Mouse (Mus musculus): ENCODE data around the gene Extl1.
A peak's percentile ranks its signal among the peaks of the same experiment; 100 is the strongest.

The Extl1 gene

GRCm38 (mm10) chr4:134314081-134314655 lies 69.5 kb downstream of the Extl1 start:
- no peak for DNase-seq (ENCODE audit: low read depth, low spot score)

DNA sequence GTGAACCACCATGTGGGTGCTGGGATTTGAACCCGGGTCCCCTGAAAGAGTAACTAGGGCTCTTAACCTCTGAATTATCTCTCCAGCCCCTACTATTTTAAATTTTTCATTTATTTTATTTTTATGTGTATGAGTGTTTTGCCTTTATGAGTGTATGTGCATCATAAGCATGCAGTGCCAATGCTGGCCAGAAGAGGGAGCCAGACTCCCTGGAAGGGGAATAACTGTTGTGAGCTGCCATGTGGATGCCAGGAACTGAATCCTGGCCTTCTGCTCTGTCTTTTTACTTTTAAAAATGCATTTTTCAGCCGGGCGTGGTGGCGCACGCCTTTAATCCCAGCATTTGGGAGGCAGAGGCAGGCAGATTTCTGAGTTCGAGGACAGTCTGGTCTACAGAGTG lies 70.7 kb downstream of the Extl1 start:
- peak; percentile 38 for DNase-seq (ENCODE audit: low read depth, low spot score)

DNA sequence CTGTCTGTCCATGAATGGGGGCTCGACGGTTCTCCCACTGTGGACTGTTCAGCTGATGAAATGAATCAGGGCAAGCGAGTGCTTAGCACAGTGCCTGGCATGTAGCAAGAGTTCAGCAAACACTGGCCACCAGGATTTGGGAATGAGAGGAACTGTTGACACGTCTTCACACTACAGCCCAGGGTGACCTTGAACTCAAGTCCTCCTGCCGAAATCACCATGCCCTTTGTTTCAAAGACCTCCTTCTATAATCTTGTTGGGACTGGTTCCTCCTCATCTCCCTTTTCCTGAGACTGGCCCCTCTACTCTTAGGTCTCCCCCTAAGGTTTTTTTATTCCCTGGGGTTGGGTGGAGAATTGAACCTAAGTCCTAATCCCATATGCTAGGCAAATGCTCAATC lies 71.3 kb downstream of the Extl1 start:
- DNase-seq (ENCODE audit: low read depth, low spot score) = no peak

DNA sequence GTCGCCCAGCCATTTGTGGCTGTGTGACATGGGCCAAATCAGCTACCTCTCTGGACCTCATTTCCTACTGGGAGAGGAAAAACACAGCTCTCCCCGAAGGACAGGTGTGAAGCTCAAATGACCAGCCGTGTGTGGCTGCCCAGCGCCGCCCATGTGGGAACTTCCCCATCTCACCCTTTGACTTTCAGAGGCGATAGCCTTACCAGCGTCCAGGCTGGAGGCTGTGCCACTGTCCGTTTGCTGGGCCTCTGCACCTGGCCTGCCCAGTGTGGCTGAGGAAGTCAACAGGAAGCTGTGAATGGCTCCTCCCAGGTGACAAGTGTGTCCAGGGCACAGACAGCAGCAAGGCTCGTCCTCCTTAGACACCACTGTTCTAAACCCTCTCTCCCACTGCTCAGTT lies 71.9 kb downstream of the Extl1 start:
- DNase-seq (ENCODE audit: low read depth, low spot score) = peak; percentile 27

DNA sequence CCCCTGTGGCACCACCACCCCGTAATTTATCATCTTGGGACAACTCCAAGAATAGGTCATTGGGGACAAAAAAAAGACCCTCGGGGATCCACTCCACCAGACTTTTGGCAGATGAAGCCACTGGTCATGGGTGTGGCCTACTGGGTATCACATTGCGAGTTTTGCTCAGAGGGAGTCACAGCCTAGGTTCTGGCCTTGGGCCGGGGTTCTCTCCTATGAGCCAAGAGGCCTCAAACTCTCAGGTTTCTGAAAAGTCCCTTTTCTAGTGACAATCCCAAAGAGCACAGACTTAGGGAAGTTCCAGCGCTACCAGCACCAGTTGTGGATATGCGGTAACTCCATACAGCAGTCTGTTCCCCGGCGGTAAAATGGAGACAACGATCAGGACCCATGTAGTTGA lies 73.0 kb downstream of the Extl1 start:
- DNase-seq (ENCODE audit: low read depth, low spot score) = no peak

GRCm38 (mm10) chr4:134310106-134310505 lies 73.5 kb downstream of the Extl1 start:
- DNase-seq (ENCODE audit: low read depth, low spot score) = no peak

GRCm38 (mm10) chr4:134307367-134308072 lies 76.1 kb downstream of the Extl1 start:
- peak; percentile 83 for DNase-seq (ENCODE audit: low read depth, low spot score)

DNA sequence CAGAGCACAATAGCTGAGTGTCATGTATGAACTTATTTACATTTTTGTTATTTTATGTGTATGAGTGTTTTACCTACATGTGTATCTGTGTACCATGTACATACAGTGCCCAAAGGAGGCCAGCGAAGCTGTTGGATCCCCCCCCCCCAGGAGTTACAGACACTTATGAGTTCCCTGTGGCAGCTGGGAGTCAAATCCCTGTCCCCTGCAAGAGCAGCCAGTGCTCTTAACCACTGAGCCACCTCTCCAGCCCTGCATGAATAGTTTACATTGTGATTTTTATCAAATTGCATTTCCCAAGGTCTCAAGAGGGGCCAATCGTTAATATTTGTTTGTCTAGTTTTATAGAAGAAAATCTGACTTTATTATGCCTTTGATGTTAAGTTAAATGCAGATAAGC lies 76.7 kb downstream of the Extl1 start:
- no peak for DNase-seq (ENCODE audit: low read depth, low spot score)

All from A20 (cell line).